Mouse (Mus musculus) embryonic facial prominence, embryonic 12.5 days (tissue): ENCODE measurements at regions not wholly inside any gene's neighbourhood (a gene's known extent, or its start where the extent isn't known, plus 50 kb on each side); places are given as distances from the start of the nearest gene placed in this dataset.
A peak's percentile ranks its signal among the peaks of the same experiment; 100 is the strongest.

ENCODE experiments used
- ATAC-seq: fragments of 200-750 bp; cut with Nextera tagmentation; 2 replicates; pipeline ENCODE4 v1.8.0; 2017; ENCODE audit not compliant: insufficient number of reproducible peaks, insufficient read depth, low FRiP score, low TSS enrichment
- H3K27ac ChIP-seq: fragments of 300-500 bp; sonication (generic); 2 replicates; pipeline ENCODE4 v1.5.1; 2016; ENCODE audit warnings: mild to moderate bottlenecking
- H3K27me3 ChIP-seq: fragments of 300-500 bp; sonication (generic); 2 replicates; pipeline ENCODE4 v1.6.1; 2016; ENCODE audit warnings: mild to moderate bottlenecking, moderate library complexity
- H3K36me3 ChIP-seq: fragments of 300-500 bp; sonication (generic); 2 replicates; pipeline ENCODE4 v1.6.1; 2016; ENCODE audit warnings: mild to moderate bottlenecking
- H3K4me1 ChIP-seq: fragments of 300-500 bp; sonication (generic); 2 replicates; pipeline ENCODE4 v1.6.1; 2016
- H3K4me2 ChIP-seq: fragments of 300-500 bp; sonication (generic); replicated peaks from 2 replicates; pipeline ENCODE4 v1.6.1; 2016; ENCODE audit warnings: mild to moderate bottlenecking, moderate library complexity
- H3K4me3 ChIP-seq: fragments of 300-500 bp; sonication (generic); 2 replicates; pipeline ENCODE4 v1.5.1; 2016; ENCODE audit warnings: mild to moderate bottlenecking
- H3K9ac ChIP-seq: fragments of 300-500 bp; sonication (generic); 2 replicates; pipeline ENCODE4 v1.6.1; 2016; ENCODE audit warnings: mild to moderate bottlenecking, moderate library complexity
- H3K9me3 ChIP-seq: fragments of 300-500 bp; sonication (generic); 2 replicates; pipeline ENCODE4 v1.6.1; 2016; ENCODE audit warnings: mild to moderate bottlenecking, moderate library complexity
- WGBS: fragments of 180-500 bp; shearing (Covaris S2); methylation state at CpG from one replicate; pipeline ENCODE4 v1.1.7; 2016; 5-methylcytosine and 5-hydroxymethylcytosine counted together

DNA sequence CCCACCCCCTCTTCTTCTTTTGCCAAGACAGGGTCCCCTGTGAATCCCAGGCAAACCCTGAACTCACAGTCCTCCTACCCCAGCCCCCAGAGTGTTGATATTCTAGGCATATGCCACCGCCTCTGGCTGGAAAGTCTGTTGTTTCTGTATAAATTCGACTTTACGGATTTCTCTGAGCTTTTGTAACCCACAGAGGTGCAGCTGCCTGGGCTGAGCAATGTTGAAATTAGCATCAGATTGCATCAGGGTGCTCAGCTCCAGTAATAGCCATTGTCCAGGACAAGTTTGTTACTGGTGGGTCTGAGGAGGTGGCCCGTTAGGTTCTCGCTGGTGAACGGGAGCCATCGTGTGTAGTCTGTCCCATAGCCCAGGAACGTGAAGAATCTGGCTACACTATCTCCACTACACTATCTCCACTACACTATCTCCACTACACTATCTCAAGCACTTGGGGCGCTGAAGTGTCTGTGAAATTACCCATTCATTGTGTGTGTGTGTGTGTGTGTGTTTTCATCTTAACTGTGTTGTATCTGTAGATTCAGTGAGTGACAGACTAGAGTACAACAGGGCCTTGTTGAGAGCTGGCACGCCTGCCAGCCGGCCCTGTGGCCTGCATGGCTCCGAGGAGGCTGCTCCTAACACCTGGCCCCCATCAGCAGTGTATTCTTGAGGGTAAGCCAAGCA lies 92.4 kb upstream of the Hnrnpk start:
- no peak overlapping the region for H3K9ac ChIP-seq
- 0 out of 2 replicates have a peak overlapping the region, but pooled peaks have one; percentile 23 for H3K27ac ChIP-seq
- 67% methylated on average over 12 of the region's 12 CpGs for WGBS
- H3K27me3 ChIP-seq = no peaks in the 10 kb centered on the region
- H3K4me2 ChIP-seq = no peak overlapping the region
- no peak overlapping the region for H3K4me3 ChIP-seq
- no peaks in the 10 kb centered on the region for H3K9me3 ChIP-seq
- H3K36me3 ChIP-seq = no peaks in the 10 kb centered on the region
- no peak for ATAC-seq
- peaks cover 7% of the 10 kb centered on the region; the same call in 1 of the 2 replicates for H3K4me1 ChIP-seq

GRCm38 (mm10) chr13:58494726-58495125 lies 91.6 kb upstream of the Hnrnpk start:
- Histone ChIP-seq H3K9me3 (no peaks in the 10 kb centered on the region), H3K4me1 (peaks cover 7% of the 10 kb centered on the region; the same call in 1 of the 2 replicates), H3K27ac (no peak overlapping the region), H3K9ac (no peak overlapping the region), H3K27me3 (no peaks in the 10 kb centered on the region), H3K36me3 (no peaks in the 10 kb centered on the region), H3K4me2 (no peak overlapping the region), H3K4me3 (no peak overlapping the region)
- WGBS = 41% methylated on average over 5 of the region's 5 CpGs
- ATAC-seq = no peak

- no peaks in the 10 kb centered on the region for H3K36me3 ChIP-seq
- H3K27me3 ChIP-seq = no peaks in the 10 kb centered on the region
- H3K9me3 ChIP-seq = no peaks in the 10 kb centered on the region
- ATAC-seq = no peak
- H3K4me3 ChIP-seq = no peak overlapping the region
- no peak overlapping the region for H3K9ac ChIP-seq
- peaks cover 5% of the 10 kb centered on the region; the same call in 1 of the 2 replicates for H3K4me1 ChIP-seq
- H3K27ac ChIP-seq = no peak overlapping the region
- WGBS = 75% methylated on average over 8 of the region's 8 CpGs
- no peak overlapping the region for H3K4me2 ChIP-seq
Measured at GRCm38 (mm10) chr13:58490829-58491228, 87.7 kb upstream of the Hnrnpk start.

- no peaks in the 10 kb centered on the region for H3K4me1 ChIP-seq
- no peak overlapping the region for H3K9ac ChIP-seq
- no peak overlapping the region for H3K4me3 ChIP-seq
- no peaks in the 10 kb centered on the region for H3K9me3 ChIP-seq
- H3K4me2 ChIP-seq = no peak overlapping the region
- no peaks in the 10 kb centered on the region for H3K36me3 ChIP-seq
- 65% methylated on average over 10 of the region's 10 CpGs for WGBS
- H3K27ac ChIP-seq = no peak overlapping the region
- no peak for ATAC-seq
- H3K27me3 ChIP-seq = no peaks in the 10 kb centered on the region
Measured at GRCm38 (mm10) chr13:58485011-58485410, 81.9 kb upstream of the Hnrnpk start.

DNA sequence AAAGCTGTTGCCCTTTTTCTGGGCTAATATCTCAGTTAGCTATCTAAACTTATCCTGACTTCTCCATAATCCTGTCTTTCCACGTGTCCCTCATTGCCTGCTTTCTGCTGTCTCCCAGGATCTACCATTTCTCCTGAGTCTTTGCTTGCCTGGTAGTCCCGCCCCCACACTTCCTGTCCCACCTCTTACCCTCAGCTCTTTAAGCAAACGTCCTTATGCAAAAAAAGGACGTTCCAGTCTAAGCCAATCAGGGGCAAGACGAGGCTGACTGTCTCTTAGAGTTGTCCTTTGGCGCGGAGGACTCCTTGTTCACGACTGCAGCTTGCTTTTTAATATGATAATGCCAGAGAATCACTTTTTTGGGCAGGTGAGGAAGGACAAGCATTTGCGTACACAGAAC lies 79.6 kb upstream of the Hnrnpk start:
- Histone ChIP-seq H3K27me3 (no peaks in the 10 kb centered on the region), H3K9ac (no peak overlapping the region), H3K4me3 (no peak overlapping the region), H3K9me3 (no peaks in the 10 kb centered on the region), H3K4me1 (no peaks in the 10 kb centered on the region), H3K27ac (no peak overlapping the region), H3K36me3 (no peaks in the 10 kb centered on the region), H3K4me2 (no peak overlapping the region)
- 64% methylated on average over 9 of the region's 9 CpGs for WGBS
- no peak for ATAC-seq

DNA sequence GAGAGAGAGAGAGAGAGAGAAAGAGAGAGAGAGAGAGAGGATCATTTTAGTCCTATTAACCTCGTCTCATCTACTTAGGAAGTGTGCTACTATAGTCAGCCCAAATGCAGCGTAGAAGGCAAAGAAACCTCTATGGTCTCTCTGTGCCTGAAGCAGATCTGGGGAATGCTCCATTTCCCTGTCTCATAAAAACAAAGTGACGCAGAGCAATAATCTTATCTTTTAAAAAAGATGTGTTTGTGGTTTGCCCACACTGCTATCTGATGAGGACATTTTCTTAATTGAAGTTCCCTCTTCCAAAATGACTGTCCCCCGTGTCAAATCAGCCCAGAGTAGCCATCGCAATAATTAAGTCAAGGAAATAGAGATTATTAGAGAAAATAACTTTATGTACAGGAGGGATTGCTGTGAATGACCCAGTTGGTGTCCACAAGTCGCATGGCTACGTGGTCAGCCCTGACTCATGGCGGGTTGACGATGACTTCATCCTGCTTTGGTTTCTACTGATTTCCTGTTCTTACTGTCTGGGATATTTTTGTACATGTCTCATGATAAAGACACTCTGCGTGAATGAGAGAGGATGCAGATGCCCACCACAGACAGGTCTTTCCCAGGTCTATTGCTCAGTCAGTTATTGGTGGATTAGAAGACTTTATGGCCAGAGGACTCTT lies 77.9 kb upstream of the Hnrnpk start:
- 81% methylated on average over 10 of the region's 10 CpGs for WGBS
- no peaks in the 10 kb centered on the region for H3K4me1 ChIP-seq
- ATAC-seq = no peak
- no peak overlapping the region for H3K9ac ChIP-seq
- no peak overlapping the region for H3K27ac ChIP-seq
- H3K36me3 ChIP-seq = no peaks in the 10 kb centered on the region
- no peak overlapping the region for H3K4me3 ChIP-seq
- no peaks in the 10 kb centered on the region for H3K27me3 ChIP-seq
- H3K4me2 ChIP-seq = no peak overlapping the region
- H3K9me3 ChIP-seq = no peaks in the 10 kb centered on the region

- Histone ChIP-seq H3K27ac (no peak overlapping the region), H3K27me3 (no peaks in the 10 kb centered on the region), H3K9ac (no peak overlapping the region), H3K4me1 (no peaks in the 10 kb centered on the region), H3K36me3 (no peaks in the 10 kb centered on the region), H3K4me3 (no peak overlapping the region), H3K9me3 (no peaks in the 10 kb centered on the region), H3K4me2 (no peak overlapping the region)
- ATAC-seq = no peak
- 77% methylated on average over 8 of the region's 8 CpGs for WGBS
Measured at GRCm38 (mm10) chr13:58480388-58480927, 77.3 kb upstream of the Hnrnpk start.

DNA sequence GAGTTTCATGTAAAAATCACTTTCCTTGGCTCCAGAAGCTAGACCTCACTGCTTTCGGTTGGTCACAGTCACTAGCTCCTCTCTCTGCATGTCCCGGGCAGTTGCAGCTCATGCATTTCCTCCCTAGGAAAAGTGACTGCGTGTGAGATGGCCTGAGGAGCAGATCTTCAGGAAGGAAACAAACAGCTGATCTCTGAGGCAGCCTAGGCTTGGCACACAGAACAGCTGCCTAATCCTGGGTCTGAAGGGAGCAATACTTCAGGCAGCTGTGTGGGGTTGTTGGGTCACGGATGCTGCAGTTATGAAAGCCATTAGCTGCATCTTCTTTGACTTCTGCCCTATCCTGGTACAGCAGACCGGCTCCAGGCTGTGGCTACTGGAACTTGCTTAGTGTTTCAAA lies 75.3 kb upstream of the Hnrnpk start:
- ATAC-seq = no peak
- 71% methylated on average over 5 of the region's 5 CpGs for WGBS
- Histone ChIP-seq H3K36me3 (no peaks in the 10 kb centered on the region), H3K27ac (no peak overlapping the region), H3K27me3 (no peaks in the 10 kb centered on the region), H3K9ac (no peak overlapping the region), H3K4me2 (no peak overlapping the region), H3K9me3 (no peaks in the 10 kb centered on the region), H3K4me1 (no peaks in the 10 kb centered on the region), H3K4me3 (no peak overlapping the region)

- peaks cover 9% of the 10 kb centered on the region for H3K27me3 ChIP-seq
- 92% methylated on average over 6 of the region's 6 CpGs for WGBS
- H3K4me2 ChIP-seq = no peak overlapping the region
- no peak overlapping the region for H3K4me3 ChIP-seq
- no peak overlapping the region for H3K9ac ChIP-seq
- no peaks in the 10 kb centered on the region for H3K36me3 ChIP-seq
- ATAC-seq = no peak
- no peaks in the 10 kb centered on the region for H3K9me3 ChIP-seq
- no peak overlapping the region for H3K27ac ChIP-seq
- H3K4me1 ChIP-seq = no peaks in the 10 kb centered on the region
Measured at GRCm38 (mm10) chr13:58477253-58477652, 74.1 kb upstream of the Hnrnpk start.

DNA sequence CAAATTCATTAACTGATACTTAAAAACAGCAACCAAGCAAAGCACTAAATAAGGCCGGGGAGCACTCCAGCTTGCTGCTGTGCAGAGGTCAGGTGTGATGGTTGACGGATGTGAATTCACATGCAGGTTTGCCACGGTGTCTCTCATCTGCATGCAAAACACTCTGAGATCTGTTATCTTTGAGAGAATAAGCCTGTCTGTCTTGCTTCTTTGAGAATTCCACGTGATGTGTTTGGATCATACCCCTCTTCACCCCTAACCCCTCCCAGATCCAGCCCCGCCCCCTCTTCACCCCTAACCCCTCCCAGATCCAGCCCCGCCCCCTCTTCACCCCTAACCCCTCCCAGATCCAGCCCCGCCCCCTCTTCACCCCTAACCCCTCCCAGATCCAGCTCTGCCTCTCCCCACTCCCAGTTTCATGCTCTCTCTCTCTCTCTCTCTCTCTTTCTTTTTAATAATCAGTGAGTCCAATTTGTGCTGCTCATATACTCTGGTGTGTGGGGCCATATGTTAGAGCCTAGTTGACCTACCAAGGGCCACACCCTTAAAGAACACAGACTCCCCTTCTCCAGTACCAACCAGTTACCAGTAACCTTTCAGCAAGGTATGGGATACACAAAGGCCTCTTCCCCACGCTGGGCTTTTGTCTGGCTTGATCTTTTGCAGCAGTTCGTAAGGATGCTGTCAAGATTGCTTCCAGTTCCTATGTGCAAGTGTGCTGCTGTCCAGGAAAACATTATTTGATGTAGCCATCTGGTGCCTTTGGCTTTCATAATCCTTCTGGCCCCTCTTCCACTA lies 73.1 kb upstream of the Hnrnpk start:
- ATAC-seq = no peak
- H3K4me1 ChIP-seq = peaks cover 3% of the 10 kb centered on the region
- 45% methylated on average over 7 of the region's 9 CpGs for WGBS
- H3K4me2 ChIP-seq = no peak overlapping the region
- H3K36me3 ChIP-seq = no peaks in the 10 kb centered on the region
- peaks cover 16% of the 10 kb centered on the region for H3K27me3 ChIP-seq
- no peak overlapping the region for H3K27ac ChIP-seq
- H3K4me3 ChIP-seq = no peak overlapping the region
- H3K9ac ChIP-seq = no peak overlapping the region
- H3K9me3 ChIP-seq = no peaks in the 10 kb centered on the region

DNA sequence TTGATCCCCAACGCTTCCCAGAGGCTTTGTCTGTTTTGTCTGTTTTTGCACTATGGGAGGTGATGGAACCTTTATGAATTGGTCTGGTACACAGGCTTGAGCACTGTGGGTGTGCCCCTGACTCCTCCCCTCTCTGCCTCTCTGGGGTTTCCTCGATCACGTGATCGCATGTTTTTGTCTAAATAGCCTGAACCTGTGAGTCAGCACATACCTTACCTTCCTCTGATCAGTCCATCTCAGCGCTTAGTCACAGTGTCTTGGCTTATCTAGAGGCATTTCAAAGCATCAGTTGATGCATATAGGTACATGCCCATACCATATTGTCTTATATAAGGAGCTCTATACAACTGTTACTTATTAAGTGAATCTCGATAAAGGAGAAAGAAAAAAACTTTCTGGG lies 72.4 kb upstream of the Hnrnpk start:
- peaks cover 22% of the 10 kb centered on the region for H3K27me3 ChIP-seq
- WGBS = 36% methylated on average over 6 of the region's 6 CpGs
- H3K27ac ChIP-seq = no peak overlapping the region
- no peak overlapping the region for H3K9ac ChIP-seq
- H3K9me3 ChIP-seq = no peaks in the 10 kb centered on the region
- H3K4me3 ChIP-seq = no peak overlapping the region
- H3K4me2 ChIP-seq = no peak overlapping the region
- no peak for ATAC-seq
- no peaks in the 10 kb centered on the region for H3K36me3 ChIP-seq
- peaks cover 3% of the 10 kb centered on the region for H3K4me1 ChIP-seq
